Mouse (Mus musculus) embryonic facial prominence, embryonic 11.5 days (tissue): Measurements from ENCODE around the gene Stat1. TPM values are rescaled to one million over a fixed set of nuclear protein-coding genes. Genes with fewer than 3 reads are reported as not detected.

ENCODE experiments used
- ATAC-seq: fragments of 200-750 bp; cut with Nextera tagmentation; replicated peaks from 2 replicates; pipeline ENCODE4 v1.8.0; 2017; ENCODE audit warnings: low read depth; ENCODE audit not compliant: insufficient number of reproducible peaks, low FRiP score, low TSS enrichment
- DNase-seq: peaks from one replicate; pipeline ENCODE4 v3.0.0-alpha.2; 2015; ENCODE audit warnings: low spot score
- H3K27ac ChIP-seq: fragments of 300-500 bp; sonication (generic); replicated peaks from 2 replicates; pipeline ENCODE4 v1.5.1; 2014; ENCODE audit warnings: mild to moderate bottlenecking, low read depth, low read length, control low read depth
- H3K27me3 ChIP-seq: fragments of 300-500 bp; sonication (generic); 2 replicates; pipeline ENCODE4 v1.6.1; 2014; ENCODE audit warnings: mild to moderate bottlenecking, low read length, moderate library complexity, mixed read lengths; ENCODE audit not compliant: control insufficient read depth, insufficient read depth
- H3K36me3 ChIP-seq: fragments of 300-500 bp; sonication (generic); replicated peaks from 2 replicates; pipeline ENCODE4 v1.6.1; 2014; ENCODE audit warnings: low read depth, mild to moderate bottlenecking, low read length, moderate library complexity, mixed read lengths; ENCODE audit not compliant: control insufficient read depth, insufficient read depth
- H3K4me1 ChIP-seq: fragments of 300-500 bp; sonication (generic); 2 replicates; pipeline ENCODE4 v1.6.1; 2014; ENCODE audit warnings: low read length, mixed read lengths; ENCODE audit not compliant: control insufficient read depth, insufficient read depth
- H3K4me2 ChIP-seq: fragments of 300-500 bp; sonication (generic); 2 replicates; pipeline ENCODE4 v1.6.1; 2014; ENCODE audit warnings: low read depth, mild to moderate bottlenecking, control low read depth, low read length, moderate library complexity
- H3K4me3 ChIP-seq: fragments of 300-500 bp; sonication (generic); 2 replicates; pipeline ENCODE4 v1.5.1; 2014; ENCODE audit warnings: low read depth, low read length, control low read depth
- H3K9ac ChIP-seq: fragments of 300-500 bp; sonication (generic); replicated peaks from 2 replicates; pipeline ENCODE4 v1.6.1; 2014; ENCODE audit warnings: mild to moderate bottlenecking, control low read depth, low read length
- H3K9me3 ChIP-seq: fragments of 300-500 bp; sonication (generic); replicated peaks from 2 replicates; pipeline ENCODE4 v1.6.1; 2016; ENCODE audit warnings: mild to moderate bottlenecking, low read length, inconsistent platforms, mixed read lengths; ENCODE audit not compliant: control insufficient read depth
- WGBS: fragments of 180-500 bp; shearing (Covaris S2); extraction: QIAGEN DNeasy Blood & Tissue Kit; methylation state at CpG from one replicate; pipeline ENCODE4 v1.1.7; 2014; 5-methylcytosine and 5-hydroxymethylcytosine counted together
- polyA plus RNA-seq: library from polyadenylated mRNA; unstranded; fragments of >200 nt; fragmentation: Nextera tagmentation; extraction: Ambion mirVana; gene quantifications from 2 replicates; pipeline ENCODE4 v1.2.1, GENCODE M21; 2014

The Stat1 gene
- polyA plus RNA-seq, 1 experiment from 2014 or later: 13.1 TPM

- ATAC-seq (0 out of 2 replicates have a peak, but pooled peaks have one; percentile 49), DNase-seq (no peak)
- Histone ChIP-seq H3K9me3 (no peaks in the 10 kb centered on the region), H3K4me2 (no peak overlapping the region), H3K9ac (no peak overlapping the region), H3K4me3 (no peak overlapping the region), H3K27ac (no peak overlapping the region), H3K4me1 (no peaks in the 10 kb centered on the region), H3K27me3 (no peaks in the 10 kb centered on the region), H3K36me3 (no peaks in the 10 kb centered on the region)
- whole genome bisulfite sequencing: 74% methylated on average over 16 of the region's 16 CpGs
Observed at GRCm38 (mm10) chr1:52137292-52137691, 18.1 kb downstream of the Stat1 start.

GRCm38 (mm10) chr1:52140534-52140933 lies 21.3 kb downstream of the Stat1 start:
- 90% methylated on average over 9 of the region's 9 CpGs for WGBS
- no peak for DNase-seq
- H3K4me3 ChIP-seq: no peak overlapping the region
- no peak overlapping the region for H3K9ac ChIP-seq
- H3K4me1 ChIP-seq: no peaks in the 10 kb centered on the region
- no peak overlapping the region for H3K27ac ChIP-seq
- no peak overlapping the region for H3K4me2 ChIP-seq
- no peaks in the 10 kb centered on the region for H3K27me3 ChIP-seq
- ATAC-seq: no peak
- H3K36me3 ChIP-seq: no peaks in the 10 kb centered on the region
- no peaks in the 10 kb centered on the region for H3K9me3 ChIP-seq

GRCm38 (mm10) chr1:52141482-52141881 lies 22.2 kb downstream of the Stat1 start:
- H3K4me2 ChIP-seq: no peak overlapping the region
- no peaks in the 10 kb centered on the region for H3K9me3 ChIP-seq
- H3K27me3 ChIP-seq: no peaks in the 10 kb centered on the region
- WGBS: 65% methylated on average over 3 of the region's 3 CpGs
- H3K4me3 ChIP-seq: no peak overlapping the region
- no peak overlapping the region for H3K9ac ChIP-seq
- no peaks in the 10 kb centered on the region for H3K36me3 ChIP-seq
- H3K27ac ChIP-seq: no peak overlapping the region
- DNase-seq (no peak), ATAC-seq (no peak)
- H3K4me1 ChIP-seq: no peaks in the 10 kb centered on the region

GRCm38 (mm10) chr1:52142117-52142516 lies 22.9 kb downstream of the Stat1 start:
- H3K36me3 ChIP-seq: no peaks in the 10 kb centered on the region
- H3K27ac ChIP-seq: no peak overlapping the region
- ATAC-seq (no peak), DNase-seq (no peak)
- H3K27me3 ChIP-seq: no peaks in the 10 kb centered on the region
- H3K4me1 ChIP-seq: no peaks in the 10 kb centered on the region
- no peak overlapping the region for H3K4me2 ChIP-seq
- H3K9ac ChIP-seq: no peak overlapping the region
- 84% methylated on average over 4 of the region's 4 CpGs for WGBS
- no peak overlapping the region for H3K4me3 ChIP-seq
- H3K9me3 ChIP-seq: no peaks in the 10 kb centered on the region

GRCm38 (mm10) chr1:52143191-52143590 lies 24.0 kb downstream of the Stat1 start:
- ATAC-seq: no peak
- Histone ChIP-seq H3K4me2 (no peak overlapping the region), H3K4me3 (no peak overlapping the region), H3K27ac (no peak overlapping the region), H3K27me3 (no peaks in the 10 kb centered on the region), H3K9me3 (no peaks in the 10 kb centered on the region), H3K4me1 (no peaks in the 10 kb centered on the region), H3K36me3 (no peaks in the 10 kb centered on the region), H3K9ac (no peak overlapping the region)
- no peak for DNase-seq
- 77% methylated on average over 4 of the region's 4 CpGs for WGBS

GRCm38 (mm10) chr1:52143596-52144156 lies 24.4 kb downstream of the Stat1 start:
- DNase-seq (no peak), ATAC-seq (no peak)
- H3K9ac ChIP-seq: no peak overlapping the region
- no peak overlapping the region for H3K4me2 ChIP-seq
- H3K4me3 ChIP-seq: no peak overlapping the region
- H3K27me3 ChIP-seq: no peaks in the 10 kb centered on the region
- H3K4me1 ChIP-seq: no peaks in the 10 kb centered on the region; the same call in 1 of the 2 replicates
- H3K9me3 ChIP-seq: no peaks in the 10 kb centered on the region
- H3K36me3 ChIP-seq: no peaks in the 10 kb centered on the region
- no peak overlapping the region for H3K27ac ChIP-seq
- WGBS: 94% methylated on average over 7 of the region's 7 CpGs

GRCm38 (mm10) chr1:52144907-52145306 lies 25.7 kb downstream of the Stat1 start:
- ATAC-seq: no peak
- WGBS: 89% methylated on average over 10 of the region's 10 CpGs

GRCm38 (mm10) chr1:52146214-52146970 lies 27.2 kb downstream of the Stat1 start:
- DNase-seq: peak; percentile 80
- H3K9me3 ChIP-seq: no peaks in the 10 kb centered on the region
- no peak overlapping the region for H3K4me2 ChIP-seq
- no peak overlapping the region for H3K4me3 ChIP-seq
- ATAC-seq: peak; percentile 71; the same call in 1 of the 2 replicates
- no peaks in the 10 kb centered on the region; the same call in 1 of the 2 replicates for H3K4me1 ChIP-seq
- H3K27ac ChIP-seq: no peak overlapping the region
- no peak overlapping the region for H3K9ac ChIP-seq
- H3K27me3 ChIP-seq: no peaks in the 10 kb centered on the region
- no peaks in the 10 kb centered on the region for H3K36me3 ChIP-seq
- 52% methylated on average over 12 of the region's 12 CpGs for WGBS

More at GRCm38 (mm10) chr1:52144907-52145306, 25.7 kb downstream of the Stat1 start:
- H3K4me2 ChIP-seq: no peak overlapping the region
- no peak overlapping the region for H3K9ac ChIP-seq
- H3K9me3 ChIP-seq: no peaks in the 10 kb centered on the region
- H3K4me1 ChIP-seq: no peaks in the 10 kb centered on the region; the same call in 1 of the 2 replicates
- no peaks in the 10 kb centered on the region for H3K36me3 ChIP-seq
- H3K27ac ChIP-seq: no peak overlapping the region
- H3K4me3 ChIP-seq: no peak overlapping the region
- no peak for DNase-seq
- H3K27me3 ChIP-seq: no peaks in the 10 kb centered on the region
